8 mouse cellular contexts compared by ENCODE assay signal in the genomic region with DNA sequence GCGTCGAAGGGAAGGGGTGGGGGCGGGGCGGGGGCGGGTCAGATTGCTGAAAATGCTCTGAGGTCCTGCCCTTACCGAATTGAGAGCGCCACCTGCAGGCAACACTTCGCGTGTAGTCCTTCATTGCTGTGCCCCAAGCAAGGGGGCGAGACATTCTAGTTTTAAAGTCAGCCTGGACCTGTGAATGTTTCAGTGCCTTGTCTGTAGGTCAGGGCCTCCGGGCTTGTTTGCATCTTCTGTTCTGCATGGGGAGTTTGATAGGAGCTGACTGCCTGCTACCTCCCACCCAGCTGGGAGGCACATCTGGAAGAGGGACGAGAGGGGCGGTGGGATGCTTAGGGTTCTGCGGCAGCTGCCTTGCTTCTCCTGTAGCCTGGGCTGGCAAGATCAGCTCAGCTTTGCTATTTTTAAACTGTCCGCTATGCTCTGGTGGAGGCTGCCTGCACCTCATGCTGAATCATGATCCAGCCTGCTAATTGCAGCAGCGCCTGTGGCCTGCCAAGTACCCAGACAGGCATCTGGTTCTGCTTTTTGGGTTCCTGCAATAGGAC. TPM values are rescaled to one million over a fixed set of nuclear protein-coding genes. Genes with fewer than 3 reads are reported as not detected.
A peak's percentile ranks its signal among the peaks of the same experiment; 100 is the strongest.
DNase-seq lines count a peak whose midpoint lies in the region; ATAC-seq and TF ChIP-seq lines count a peak whose summit lies in the region.

No protein-coding gene starts in this region.

- peaks cover 10% of the 10 kb centered on the region for H3K4me1 ChIP-seq in megakaryocyte, embryonic 14.5 days

- intact Hi-C loops in gastrocnemius, postnatal 14 days (cut with DNase I; ENCODE audit: low total_unique reads) = no loop called here
- intact Hi-C loops in left cerebral cortex, adult 2 months (cut with DNase I) = loop anchor here (2.0 to 5.0 kb wide), 4 partner anchors 65 to 232 kb away; no protein-coding TSS in a partner anchor

- H3K4me3 ChIP-seq in left cerebral cortex, adult 2 months = no peak overlapping the region
- H3K4me3 ChIP-seq in megakaryocyte, embryonic 14.5 days (replicated peaks) = peak overlapping the region; percentile 79

- ATAC-seq in activated CD4-positive, CD25-positive, alpha-beta regulatory T cell, adult 4 months = no peak

- peak; percentile 34 to 54 for DNase-seq in adrenal gland, adult 18-20 months (ENCODE audit: low spot score in 2 of 2)
- peak; percentile 90 for DNase-seq in embryo, embryonic 10 days (ENCODE audit: low spot score)
- peak; percentile 73 for DNase-seq in gastrocnemius, postnatal 14 days
- peak; percentile 57 for DNase-seq in hindlimb bud, embryonic 11.5 days (ENCODE audit: extremely low spot score, low read depth, low spot score)
- DNase-seq in left cerebral cortex, adult 2 months (ENCODE audit: extremely low spot score in 1 of 2, low spot score in 2 of 2) = peak; percentile 57
- DNase-seq in right cerebral cortex, postnatal 14 days = peak; percentile 78

- peaks cover 18% of the 10 kb centered on the region; the same call in 1 of the 2 replicates for H3K9me3 ChIP-seq in megakaryocyte, embryonic 14.5 days

- TF ChIP-seq CTCF in left cerebral cortex, adult 2 months (IDR thresholded peaks at IDR 0.05) = peak; percentile 53

- no peaks in the 10 kb centered on the region for H3K36me3 ChIP-seq in megakaryocyte, embryonic 14.5 days (replicated peaks; ENCODE audit: low read length)

- peak overlapping the region; percentile 91 for H3K27ac ChIP-seq in left cerebral cortex, adult 2 months

- peaks cover 17% of the 10 kb centered on the region for H3K27me3 ChIP-seq in megakaryocyte, embryonic 14.5 days (replicated peaks)

RNA-seq across cellular contexts. Expression of a gene that starts 28.9 kb away (rescaled TPM):
- total RNA-seq in adrenal gland, adult 18-20 months (2021) = 1 to 10 TPM; 4.1 to 5.2 TPM
- total RNA-seq in gastrocnemius, postnatal 14 days (2021) = 1 to 10 TPM; 1.0 to 1.4 TPM
- 100 to 1,000 TPM; 105 to 111 TPM for total RNA-seq in left cerebral cortex, adult 2 months (2021)
- polyA plus RNA-seq in megakaryocyte, embryonic 14.5 days (2012; ENCODE audit: insufficient read depth, low replicate concordance) = 1.00 TPM in 1 of 2 replicates, not detected in the other
- under 1 TPM; 0.61 to 0.93 TPM for polyA plus RNA-seq in activated CD4-positive, CD25-positive, alpha-beta regulatory T cell, adult 4 months (2017; shearing (Covaris generic))

RNA-seq across cellular contexts. Expression of a gene that starts 43.6 kb away (rescaled TPM):
- not detected for total RNA-seq in adrenal gland, adult 18-20 months (2021)
- total RNA-seq in gastrocnemius, postnatal 14 days (2021) = not detected
- total RNA-seq in left cerebral cortex, adult 2 months (2021) = under 1 TPM in 1 of 2 experiments, not detected in 1; 0.21 TPM
- polyA plus RNA-seq in megakaryocyte, embryonic 14.5 days (2012; ENCODE audit: insufficient read depth, low replicate concordance) = not detected in 2 replicates
- not detected for polyA plus RNA-seq in activated CD4-positive, CD25-positive, alpha-beta regulatory T cell, adult 4 months (2017; shearing (Covaris generic))

Comparison
In these comparisons a context has a peak if more than half of its experiments do, and no peak if none do; other contexts are left out.
1. RNA of a gene that starts 28.9 kb away (total RNA-seq): 105 to 111 TPM in left cerebral cortex, adult 2 months; 4.1 to 5.2 TPM in adrenal gland, adult 18-20 months and 1.0 to 1.4 TPM in gastrocnemius, postnatal 14 days; every median in the first group is over 10 times any median in the second.
2. Peak in every context shown above with its lines, with median percentiles within 50 percentile points of each other: DNase-seq.